Mouse (Mus musculus) embryonic facial prominence, embryonic 10.5 days (tissue): Measurements from ENCODE around the gene Frmd4a. TPM values are rescaled to one million over a fixed set of nuclear protein-coding genes. Genes with fewer than 3 reads are reported as not detected.
A peak's percentile ranks its signal among the peaks of the same experiment; 100 is the strongest.

ENCODE experiments used
- DNase-seq: peaks from one replicate; pipeline ENCODE4 v3.0.0-alpha.2; 2017; ENCODE audit warnings: low spot score
- H3K27ac ChIP-seq: fragments of 300-500 bp; sonication (generic); replicated peaks from 2 replicates; pipeline ENCODE4 v1.5.1; 2016; ENCODE audit warnings: mild to moderate bottlenecking
- H3K27me3 ChIP-seq: fragments of 300-500 bp; sonication (generic); replicated peaks from 2 replicates; pipeline ENCODE4 v1.6.1; 2016; ENCODE audit warnings: low read depth, mild to moderate bottlenecking; ENCODE audit not compliant: poor library complexity, severe bottlenecking
- H3K36me3 ChIP-seq: fragments of 300-500 bp; sonication (generic); replicated peaks from 2 replicates; pipeline ENCODE4 v1.6.1; 2016; ENCODE audit warnings: mild to moderate bottlenecking, moderate library complexity
- H3K4me1 ChIP-seq: fragments of 300-500 bp; sonication (generic); 2 replicates; pipeline ENCODE4 v1.6.1; 2016
- H3K4me3 ChIP-seq: fragments of 300-500 bp; sonication (generic); 2 replicates; pipeline ENCODE4 v1.5.1; 2016; ENCODE audit warnings: mild to moderate bottlenecking, moderate library complexity
- H3K9me3 ChIP-seq: fragments of 300-500 bp; sonication (generic); 2 replicates; pipeline ENCODE4 v1.6.1; 2016; ENCODE audit warnings: mild to moderate bottlenecking
- WGBS: fragments of 180-500 bp; shearing (Covaris S2); methylation state at CpG from one replicate; pipeline ENCODE4 v1.1.7; 2016; 5-methylcytosine and 5-hydroxymethylcytosine counted together
- polyA plus RNA-seq: library from polyadenylated mRNA; unstranded; fragments of >200 nt; fragmentation: Nextera tagmentation; extraction: Ambion mirVana; gene quantifications from 2 replicates; pipeline ENCODE4 v1.2.1, GENCODE M21; 2016

Gene Frmd4a
- polyA plus RNA-seq, 1 experiment from 2014 or later, result 48.8 TPM

DNA sequence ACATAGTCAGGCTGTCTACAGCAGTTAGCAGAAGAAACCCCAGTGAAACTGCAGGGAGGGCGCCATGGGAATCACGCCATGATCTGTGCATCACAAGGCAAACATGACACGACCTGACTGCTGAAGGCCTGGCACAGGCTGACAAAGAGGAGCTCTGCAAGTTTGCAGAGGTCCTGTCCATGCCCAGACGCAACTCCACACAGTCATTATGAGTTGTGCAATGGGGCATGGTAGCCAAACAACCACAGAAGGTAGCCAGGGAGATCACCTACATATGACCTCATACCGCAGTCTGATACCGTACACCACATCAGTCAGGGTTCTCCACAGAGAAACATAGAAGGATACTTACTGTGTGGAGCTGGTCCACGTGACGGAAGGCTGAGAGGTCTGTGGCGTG lies 489.1 kb downstream of the Frmd4a start:
- H3K36me3 ChIP-seq, result peaks cover 51% of the 10 kb centered on the region
- H3K27ac ChIP-seq, result no peak overlapping the region
- H3K4me3 ChIP-seq, result no peak overlapping the region
- H3K4me1 ChIP-seq, result peaks cover 7% of the 10 kb centered on the region; the same call in 1 of the 2 replicates
- 94% methylated on average over 9 of the region's 9 CpGs for WGBS
- H3K27me3 ChIP-seq, result no peaks in the 10 kb centered on the region
- DNase-seq, result no peak
- no peaks in the 10 kb centered on the region for H3K9me3 ChIP-seq

DNA sequence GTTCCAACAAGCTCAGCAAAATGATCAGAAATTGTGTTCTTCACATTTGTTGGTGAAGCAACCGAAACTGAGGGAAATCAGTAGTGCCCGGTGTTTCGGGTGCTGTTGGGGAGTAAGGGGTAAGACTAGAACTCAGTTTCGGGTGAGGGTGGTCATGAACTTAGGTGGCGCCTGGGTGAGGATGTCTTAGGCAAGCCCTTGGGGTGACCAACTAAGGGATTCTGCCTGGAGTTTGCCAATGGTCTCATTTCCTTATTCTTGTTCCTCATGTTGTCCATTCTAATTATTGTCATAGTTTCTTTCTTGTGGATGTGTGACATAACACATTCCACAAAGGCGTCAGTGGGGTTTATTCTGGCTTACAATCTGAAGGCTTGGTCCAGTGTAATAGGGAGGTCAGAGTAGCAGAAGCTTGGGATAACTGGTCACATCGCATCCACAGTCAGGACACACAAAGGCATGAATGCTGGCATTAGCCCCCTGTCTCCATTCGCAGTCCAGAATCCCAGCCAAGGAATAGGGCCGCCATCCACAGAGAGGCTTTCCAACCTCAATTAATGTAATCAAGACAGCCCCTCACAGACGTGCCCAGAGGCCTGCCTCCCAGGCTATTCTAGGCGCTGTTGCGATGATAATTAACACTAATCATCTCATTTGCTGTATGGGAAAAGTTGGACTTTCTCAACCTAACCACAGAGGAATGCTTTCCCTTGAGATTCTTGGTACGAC lies 490.5 kb downstream of the Frmd4a start:
- H3K36me3 ChIP-seq, result peaks cover 46% of the 10 kb centered on the region
- no peak for DNase-seq

GRCm38 (mm10) chr2:4508959-4509615 lies 491.6 kb downstream of the Frmd4a start:
- H3K4me1 ChIP-seq, result peaks cover 10% of the 10 kb centered on the region
- H3K27me3 ChIP-seq, result no peaks in the 10 kb centered on the region
- no peak for DNase-seq
- peaks cover 43% of the 10 kb centered on the region for H3K36me3 ChIP-seq
- H3K27ac ChIP-seq, result no peak overlapping the region
- WGBS, result 88% methylated on average over 10 of the region's 10 CpGs
- no peaks in the 10 kb centered on the region for H3K9me3 ChIP-seq
- no peak overlapping the region for H3K4me3 ChIP-seq

More for the DNA sequence above, 490.5 kb downstream of the Frmd4a start:
- Histone ChIP-seq H3K27ac (no peak overlapping the region), H3K27me3 (no peaks in the 10 kb centered on the region), H3K4me3 (no peak overlapping the region), H3K9me3 (no peaks in the 10 kb centered on the region), H3K4me1 (peaks cover 14% of the 10 kb centered on the region)
- WGBS, result 87% methylated on average over 13 of the region's 13 CpGs

- DNase-seq, result no peak
Measured at GRCm38 (mm10) chr2:4509739-4510138, 492.2 kb downstream of the Frmd4a start.

GRCm38 (mm10) chr2:4510208-4511079 lies 492.9 kb downstream of the Frmd4a start:
- 87% methylated on average over 11 of the region's 11 CpGs for WGBS
- no peak overlapping the region for H3K4me3 ChIP-seq
- H3K27ac ChIP-seq, result no peak overlapping the region
- H3K27me3 ChIP-seq, result no peaks in the 10 kb centered on the region
- no peak for DNase-seq
- H3K9me3 ChIP-seq, result no peaks in the 10 kb centered on the region
- H3K36me3 ChIP-seq, result peaks cover 47% of the 10 kb centered on the region
- H3K4me1 ChIP-seq, result peaks cover 10% of the 10 kb centered on the region

More at GRCm38 (mm10) chr2:4509739-4510138, 492.2 kb downstream of the Frmd4a start:
- H3K9me3 ChIP-seq, result no peaks in the 10 kb centered on the region
- no peaks in the 10 kb centered on the region for H3K27me3 ChIP-seq
- 83% methylated on average over 5 of the region's 5 CpGs for WGBS
- H3K36me3 ChIP-seq, result peaks cover 45% of the 10 kb centered on the region
- H3K4me1 ChIP-seq, result peaks cover 10% of the 10 kb centered on the region
- no peak overlapping the region for H3K27ac ChIP-seq
- H3K4me3 ChIP-seq, result no peak overlapping the region

DNA sequence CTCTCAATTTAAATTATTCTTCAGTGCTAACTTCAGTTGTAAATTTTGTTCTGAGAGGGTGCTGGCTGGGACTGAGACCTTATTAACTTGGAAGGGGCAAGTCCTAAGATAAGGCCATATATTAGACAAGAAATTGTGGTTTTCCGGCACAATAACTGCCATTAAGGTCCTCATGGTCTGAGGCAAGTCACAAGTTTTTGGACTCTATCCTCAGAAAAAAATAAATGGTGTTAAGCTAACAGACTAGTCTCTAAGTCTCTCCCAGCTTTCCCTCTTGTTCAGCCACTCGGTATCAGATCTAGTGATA lies 493.5 kb downstream of the Frmd4a start:
- peaks cover 48% of the 10 kb centered on the region for H3K36me3 ChIP-seq
- peaks cover 10% of the 10 kb centered on the region for H3K4me1 ChIP-seq
- no peak overlapping the region for H3K4me3 ChIP-seq
- H3K27ac ChIP-seq, result no peak overlapping the region
- H3K9me3 ChIP-seq, result no peaks in the 10 kb centered on the region
- no peak for DNase-seq
- H3K27me3 ChIP-seq, result no peaks in the 10 kb centered on the region
- WGBS, result 94% methylated on average over 2 of the region's 2 CpGs

GRCm38 (mm10) chr2:4512607-4513006 lies 495.1 kb downstream of the Frmd4a start:
- peaks cover 24% of the 10 kb centered on the region for H3K4me1 ChIP-seq
- peak; percentile 30 for DNase-seq

DNA sequence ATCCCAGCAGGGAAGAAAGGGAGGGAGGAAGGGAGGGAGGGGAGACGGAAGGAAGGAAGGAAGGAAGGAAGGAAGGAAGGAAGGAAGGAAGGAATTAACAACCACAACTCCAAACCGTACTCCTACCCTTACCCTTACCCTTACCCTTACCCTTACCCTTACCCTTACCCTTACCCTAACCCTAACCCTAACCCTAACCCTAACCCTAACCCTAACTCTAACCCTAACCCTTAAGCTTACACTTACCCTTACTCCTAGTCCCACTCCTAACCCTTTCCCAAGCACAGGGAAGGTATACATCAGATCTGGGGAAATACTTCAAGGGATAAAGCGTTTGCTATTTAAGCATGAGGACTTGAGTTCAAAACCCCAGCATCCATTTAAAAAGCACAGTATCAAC lies 498.4 kb downstream of the Frmd4a start:
- no peaks in the 10 kb centered on the region for H3K27me3 ChIP-seq
- 82% methylated on average over 3 of the region's 3 CpGs for WGBS
- no peak overlapping the region for H3K27ac ChIP-seq
- peaks cover 24% of the 10 kb centered on the region for H3K4me1 ChIP-seq
- DNase-seq, result no peak
- H3K36me3 ChIP-seq, result peaks cover 43% of the 10 kb centered on the region
- H3K9me3 ChIP-seq, result no peaks in the 10 kb centered on the region
- no peak overlapping the region for H3K4me3 ChIP-seq

More at GRCm38 (mm10) chr2:4512607-4513006, 495.1 kb downstream of the Frmd4a start:
- Histone ChIP-seq H3K36me3 (peaks cover 37% of the 10 kb centered on the region), H3K4me3 (no peak overlapping the region), H3K27ac (no peak overlapping the region), H3K27me3 (no peaks in the 10 kb centered on the region), H3K9me3 (no peaks in the 10 kb centered on the region)
- WGBS, result 55% methylated on average over 14 of the region's 14 CpGs

GRCm38 (mm10) chr2:4516819-4517552 lies 499.5 kb downstream of the Frmd4a start:
- WGBS, result 60% methylated on average over 7 of the region's 7 CpGs
- DNase-seq, result no peak
- H3K4me1 ChIP-seq, result peaks cover 24% of the 10 kb centered on the region
- H3K27me3 ChIP-seq, result no peaks in the 10 kb centered on the region
- H3K4me3 ChIP-seq, result no peak overlapping the region
- peak overlapping the region; percentile 40 for H3K27ac ChIP-seq
- peaks cover 53% of the 10 kb centered on the region for H3K36me3 ChIP-seq
- H3K9me3 ChIP-seq, result peaks cover 4% of the 10 kb centered on the region; the same call in 1 of the 2 replicates

GRCm38 (mm10) chr2:4517553-4518125 lies 500.1 kb downstream of the Frmd4a start:
- peaks cover 58% of the 10 kb centered on the region for H3K36me3 ChIP-seq
- H3K9me3 ChIP-seq, result peaks cover 4% of the 10 kb centered on the region; the same call in 1 of the 2 replicates
- H3K27ac ChIP-seq, result peak overlapping the region; percentile 15; the same call in 1 of the 2 replicates
- WGBS, result 61% methylated on average over 7 of the region's 7 CpGs
- no peak overlapping the region for H3K4me3 ChIP-seq
- peaks cover 20% of the 10 kb centered on the region for H3K4me1 ChIP-seq
- H3K27me3 ChIP-seq, result no peaks in the 10 kb centered on the region
- DNase-seq, result peak; percentile 21

- DNase-seq, result no peak
- H3K36me3 ChIP-seq, result peaks cover 58% of the 10 kb centered on the region
- no peaks in the 10 kb centered on the region for H3K27me3 ChIP-seq
- no peak overlapping the region for H3K27ac ChIP-seq
- H3K4me1 ChIP-seq, result peaks cover 25% of the 10 kb centered on the region
- H3K9me3 ChIP-seq, result peaks cover 4% of the 10 kb centered on the region; the same call in 1 of the 2 replicates
- H3K4me3 ChIP-seq, result no peak overlapping the region
Measured at GRCm38 (mm10) chr2:4518549-4518948, 501.0 kb downstream of the Frmd4a start.
